Mouse (Mus musculus) right cerebral cortex, postnatal 36 days (tissue): ENCODE results near the gene A930033H14Rik.

Experiments
- DNase-seq, 2 experiments: peaks; one replicate each; pipeline ENCODE4 v3.0.0; 2022; ENCODE audit warnings: low spot score in 2 of 2, mixed read lengths in 1 of 2

A930033H14Rik gene

DNA sequence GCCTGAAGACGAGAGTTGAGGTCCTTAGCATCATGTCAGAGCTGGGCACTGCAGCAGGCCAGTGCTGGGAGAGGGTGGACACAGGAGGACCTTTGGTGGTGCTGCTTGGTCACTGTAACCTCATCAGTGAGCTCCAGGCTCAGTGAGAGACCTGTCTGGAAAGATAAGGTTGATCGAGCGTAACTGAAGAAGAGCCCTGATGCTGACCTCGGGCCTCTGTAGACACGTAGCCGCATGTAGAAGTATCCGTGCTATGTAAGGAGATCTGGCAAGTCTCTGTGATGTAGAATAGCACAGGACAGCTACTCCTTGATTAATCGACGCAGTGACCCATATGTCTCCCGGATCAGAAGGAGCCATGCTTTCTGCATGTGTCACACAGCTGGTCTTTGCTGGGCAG lies 19.2 kb downstream of the A930033H14Rik start:
- DNase-seq: no peak

DNA sequence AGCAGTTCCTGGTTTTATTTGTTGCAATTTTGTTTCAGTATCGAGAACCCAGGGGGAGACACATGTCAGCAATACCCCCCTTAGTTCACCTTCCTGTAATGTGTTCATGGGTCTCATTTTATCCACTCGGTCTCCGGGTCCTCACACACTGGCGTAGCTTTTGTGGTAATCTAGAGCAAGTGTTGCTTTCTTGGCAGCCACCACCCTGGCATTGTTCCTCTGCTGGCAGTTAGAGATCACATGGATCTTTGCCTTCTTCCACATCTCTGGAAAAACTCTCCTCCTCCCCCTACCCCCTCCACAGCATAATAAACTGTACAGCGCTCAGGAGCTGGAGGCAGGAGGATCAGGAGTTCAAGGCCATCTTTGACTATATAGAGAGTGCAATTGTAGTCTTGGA lies 20.6 kb downstream of the A930033H14Rik start:
- no peak for DNase-seq

DNA sequence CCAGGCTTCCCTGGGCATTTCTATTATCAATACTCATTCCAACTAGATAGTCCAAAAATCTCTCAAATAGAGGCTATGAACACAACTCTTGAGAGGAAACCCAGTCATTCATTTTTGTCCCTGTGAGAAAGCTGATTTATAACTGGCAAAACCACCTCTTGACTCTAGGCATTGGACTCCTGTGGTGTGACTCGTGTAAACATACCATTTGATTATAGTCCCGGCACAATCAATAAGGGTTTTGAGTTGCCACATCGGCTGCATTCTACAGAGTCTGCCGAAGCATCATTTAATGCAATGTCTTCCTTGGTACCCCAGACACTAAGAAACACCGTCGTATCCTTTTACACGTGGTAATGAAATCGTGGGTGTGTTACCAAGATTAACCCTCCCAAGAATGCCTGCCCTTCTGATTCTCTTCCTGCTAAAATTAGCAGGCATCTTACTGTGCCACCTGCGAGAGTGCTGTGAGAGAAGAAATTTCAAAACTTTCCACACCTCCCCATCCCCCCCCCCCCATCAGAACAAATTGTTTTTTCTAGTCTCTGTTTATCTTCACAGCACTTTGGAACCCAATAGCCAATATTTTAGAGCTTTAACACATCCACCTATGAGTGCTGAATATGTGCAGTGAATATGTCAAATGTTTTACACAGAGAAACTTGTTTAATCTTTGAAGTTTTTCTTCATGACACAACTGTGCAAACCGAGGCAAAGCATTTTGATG lies 22.3 kb downstream of the A930033H14Rik start:
- no peak for DNase-seq

DNA sequence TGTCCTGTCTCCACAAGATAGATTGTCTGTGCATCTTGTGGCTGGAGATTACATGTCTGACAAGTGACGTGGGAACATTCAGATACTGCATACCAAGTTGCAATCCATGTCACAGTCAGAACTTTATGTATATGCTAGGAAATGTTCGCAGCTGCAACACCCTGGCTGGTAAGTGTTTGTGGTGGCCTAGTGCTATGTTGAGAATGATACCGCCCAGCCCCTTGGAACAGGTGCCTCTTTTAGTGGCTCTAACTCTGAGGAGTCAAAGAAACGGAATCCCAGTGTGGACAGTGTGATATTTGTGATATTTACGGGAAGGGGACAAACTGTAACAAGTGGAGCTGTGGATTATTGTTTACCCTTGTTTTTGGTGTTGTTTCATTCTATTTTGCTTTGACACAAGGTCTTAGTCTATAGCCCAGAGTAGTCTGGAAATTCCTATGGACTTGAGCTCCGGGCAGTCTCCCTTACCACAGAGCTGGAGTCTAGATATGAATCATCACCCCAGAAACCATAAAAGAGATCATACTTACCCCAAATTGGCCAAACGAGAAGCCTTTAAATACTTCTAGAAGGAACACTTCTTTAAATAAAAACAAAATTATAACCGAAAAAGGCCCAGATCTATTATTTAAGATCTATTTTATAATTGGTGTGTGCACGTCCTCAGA lies 25.0 kb downstream of the A930033H14Rik start:
- DNase-seq: no peak

DNA sequence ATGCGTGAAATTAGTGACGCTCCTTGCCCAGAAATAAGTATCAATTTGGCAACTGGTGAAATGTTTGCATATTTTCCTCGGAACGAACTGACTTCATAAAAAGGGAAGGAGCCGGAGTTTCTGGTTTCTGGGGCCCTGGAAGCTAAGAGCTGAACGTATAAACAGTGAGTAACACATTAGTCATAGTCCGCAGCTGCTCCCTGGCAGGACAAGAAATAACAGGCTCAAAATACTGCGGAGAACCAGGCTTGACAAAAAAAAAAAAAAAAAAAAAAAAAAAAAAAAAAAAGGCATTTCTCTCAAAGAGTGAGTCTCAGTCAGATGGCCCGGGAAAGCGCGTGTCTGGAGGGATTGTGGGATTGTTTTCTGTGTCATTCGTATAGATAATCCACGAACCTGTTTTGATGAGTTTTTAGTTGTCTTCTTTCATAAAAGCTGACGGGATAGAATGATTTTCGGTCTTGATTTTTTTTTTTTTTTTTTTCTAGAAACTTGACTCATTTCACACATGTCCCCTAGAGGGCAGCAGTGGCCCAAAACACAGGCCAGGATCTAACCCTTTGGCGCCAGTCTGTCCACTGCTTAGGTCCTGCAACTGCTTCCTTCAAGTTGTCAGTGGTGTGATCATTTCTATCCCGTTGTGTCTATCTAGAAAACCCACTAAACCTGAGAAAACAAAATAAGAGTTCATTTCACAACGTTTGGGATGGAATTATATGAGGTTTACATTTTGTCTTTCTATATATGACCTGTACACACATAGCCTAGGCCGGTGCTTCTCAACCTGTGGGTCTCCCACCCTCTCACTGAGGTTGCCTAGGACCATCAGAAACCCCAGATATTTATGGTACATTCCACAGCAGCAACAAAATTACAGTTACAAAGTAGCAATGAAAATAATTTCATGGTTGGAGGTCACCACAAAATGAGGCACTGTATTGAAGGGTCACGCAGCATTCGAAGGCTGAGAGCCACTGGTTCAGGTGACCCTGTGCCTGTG lies 26.7 kb downstream of the A930033H14Rik start:
- peak; percentile 44 to 66 for DNase-seq

DNA sequence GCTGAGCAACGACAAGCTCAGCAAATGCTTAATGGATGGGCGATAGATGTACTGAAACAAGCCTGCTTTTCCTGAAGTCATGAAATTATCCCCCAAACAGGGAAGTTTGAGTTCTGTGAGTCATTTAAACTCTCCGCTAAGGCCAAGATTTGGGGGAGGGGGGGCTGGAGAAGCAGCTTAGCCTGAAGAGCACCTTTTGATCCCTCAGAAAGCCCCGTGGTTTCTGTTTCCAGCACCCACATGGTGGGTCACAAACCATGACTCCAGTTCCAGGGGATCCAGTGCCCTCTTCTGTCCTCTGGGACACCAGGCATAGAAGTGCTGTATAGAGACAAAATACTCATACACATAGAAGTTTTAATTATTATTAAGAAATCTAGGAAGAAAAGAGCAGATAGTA lies 27.5 kb downstream of the A930033H14Rik start:
- no peak for DNase-seq

DNA sequence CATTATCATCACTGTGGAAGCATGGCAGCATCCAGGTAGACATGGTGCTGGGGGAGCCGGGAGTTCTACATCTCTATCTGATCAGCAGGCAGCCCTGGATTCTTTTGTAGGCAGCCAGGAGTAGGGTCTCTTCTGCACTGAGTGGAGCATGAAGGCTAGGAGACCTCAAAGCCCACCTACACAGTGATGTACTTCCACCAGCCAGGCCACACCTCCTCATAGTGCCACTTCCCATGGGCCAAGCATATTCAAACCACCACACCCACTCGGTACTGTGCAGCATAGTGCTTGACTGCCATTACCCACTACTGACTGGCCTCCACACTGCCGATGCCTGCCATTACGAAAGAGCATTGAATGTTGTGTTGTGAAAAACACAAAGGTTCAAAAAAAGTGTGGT lies 28.0 kb downstream of the A930033H14Rik start:
- DNase-seq: no peak

DNA sequence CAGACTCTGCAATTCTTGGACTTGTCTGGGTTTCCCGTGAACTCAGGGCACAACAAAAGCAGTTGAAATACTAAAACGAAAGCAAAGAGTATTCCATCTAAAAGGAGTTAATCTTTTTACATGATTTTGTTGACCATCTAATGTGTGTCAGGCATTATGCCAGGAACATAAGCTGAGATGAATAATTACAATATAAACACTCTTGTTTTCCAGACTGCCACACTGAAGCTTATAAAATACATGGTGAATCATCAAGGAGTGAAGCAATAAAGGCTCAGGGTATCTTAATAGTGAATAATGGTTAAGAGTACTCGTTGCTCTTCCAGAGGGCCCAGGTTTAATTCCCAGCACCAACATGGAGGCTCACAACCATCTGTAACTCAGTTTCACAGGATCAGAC lies 31.9 kb downstream of the A930033H14Rik start:
- DNase-seq: no peak

DNA sequence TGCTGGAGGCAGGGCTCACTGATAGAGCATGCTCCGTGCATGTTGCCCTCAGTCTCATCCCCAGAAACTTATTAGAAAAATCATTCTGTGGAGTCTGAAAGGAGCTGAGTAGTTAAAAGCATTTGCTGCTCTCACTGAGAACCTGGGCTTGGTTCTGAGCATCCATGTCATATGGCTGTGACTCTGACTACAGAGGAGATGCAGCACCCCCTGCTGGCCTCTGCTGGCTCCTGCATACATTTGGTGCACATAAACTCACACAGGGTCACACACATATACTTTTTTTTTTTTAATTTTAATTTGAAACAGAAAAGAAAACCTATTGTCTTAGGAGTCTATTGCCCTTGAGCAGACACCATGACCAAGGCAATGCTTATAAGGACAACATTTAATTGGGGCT lies 33.6 kb downstream of the A930033H14Rik start:
- no peak for DNase-seq

DNA sequence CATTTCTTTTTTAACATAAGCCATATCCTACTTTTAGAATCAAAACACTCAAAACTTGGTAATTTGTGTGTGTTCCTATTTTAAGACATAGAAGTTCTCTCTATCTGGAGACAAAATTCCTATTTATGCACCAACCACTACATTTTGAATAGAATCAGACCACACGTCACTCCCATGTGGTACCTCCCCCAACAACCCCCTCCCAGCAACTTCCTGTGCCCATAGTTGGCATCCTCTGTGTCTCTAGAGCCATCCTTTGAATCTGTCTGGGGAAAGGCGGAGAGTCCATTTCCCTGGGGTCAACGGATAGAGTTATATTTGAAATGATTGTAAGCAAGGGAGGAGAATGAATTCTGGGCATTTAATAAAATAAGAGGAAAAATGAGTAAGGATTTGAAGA lies 36.8 kb downstream of the A930033H14Rik start:
- DNase-seq: no peak

DNA sequence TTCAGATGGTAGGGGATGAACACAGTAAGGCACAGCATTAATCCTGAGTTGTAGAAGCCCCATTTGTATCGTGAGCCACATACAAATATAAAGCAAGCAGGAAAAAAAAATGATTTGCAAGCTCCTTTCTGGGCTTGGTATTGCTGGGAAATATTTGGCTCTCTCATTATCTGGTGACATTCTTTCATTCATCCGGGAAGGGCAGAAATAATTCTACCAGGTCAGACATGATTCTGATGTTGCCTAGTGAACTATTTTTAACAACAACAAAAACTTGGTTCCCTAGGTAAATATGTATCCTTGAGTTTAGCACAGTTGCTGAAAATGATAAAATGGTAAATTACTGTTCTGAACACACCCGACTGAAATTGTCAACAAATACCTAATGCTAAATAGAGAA lies 40.5 kb downstream of the A930033H14Rik start:
- no peak for DNase-seq

DNA sequence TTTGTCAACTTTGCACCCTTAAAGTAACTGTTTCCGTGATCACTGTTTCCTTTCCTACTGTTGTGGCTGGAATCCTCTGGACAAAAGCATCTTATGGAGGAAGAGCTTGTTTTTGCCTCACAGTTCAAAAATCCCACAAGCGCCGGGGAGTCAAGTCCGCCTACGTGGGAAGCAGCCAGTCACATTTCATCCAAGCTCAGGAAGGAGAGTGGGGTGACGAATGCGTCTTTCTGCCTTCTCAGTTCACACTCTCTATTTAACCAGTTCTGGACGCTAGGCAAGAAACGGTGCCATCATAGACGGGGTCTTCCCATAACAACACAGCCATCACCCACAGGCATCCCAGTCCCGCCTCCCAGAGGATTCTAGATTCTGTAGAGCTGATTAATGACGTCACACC lies 46.4 kb downstream of the A930033H14Rik start:
- no peak for DNase-seq

DNA sequence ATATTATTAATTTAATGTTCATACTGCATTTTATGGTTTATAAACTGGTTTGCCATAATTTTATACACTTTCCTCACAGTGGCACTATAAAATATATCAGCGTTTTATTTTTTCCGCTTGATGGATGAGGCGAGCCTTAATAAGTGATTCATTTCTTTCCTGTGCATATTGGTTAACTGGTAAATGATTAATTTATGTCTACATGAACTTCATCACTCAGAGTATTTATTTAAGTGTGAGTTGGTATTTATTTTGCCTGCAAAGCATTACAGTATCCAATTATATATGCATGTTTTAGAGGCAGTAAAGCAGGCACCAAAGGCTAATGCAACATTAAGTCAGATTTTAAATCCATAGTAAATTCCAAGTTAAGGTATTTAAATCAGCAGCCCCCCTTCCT lies 47.1 kb downstream of the A930033H14Rik start:
- no peak for DNase-seq

DNA sequence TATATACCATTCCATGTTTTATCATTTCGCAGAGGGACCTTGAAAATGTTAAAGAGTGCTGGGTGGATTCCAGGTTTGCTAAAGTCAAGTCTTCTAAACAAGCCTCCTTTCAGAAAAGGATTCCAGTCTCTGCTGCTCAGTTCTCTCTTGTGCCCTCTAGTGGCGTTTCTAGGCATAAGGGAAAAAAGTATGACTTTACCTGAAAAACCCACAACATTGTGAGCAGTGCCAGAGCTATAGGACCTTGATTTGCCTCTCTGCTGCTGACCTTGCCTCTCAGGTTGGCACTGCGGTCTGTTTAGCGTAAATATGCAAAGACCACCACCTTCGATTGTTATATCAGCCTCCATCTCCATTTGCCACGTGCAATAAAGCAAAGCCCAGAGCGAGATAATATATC lies 47.8 kb downstream of the A930033H14Rik start:
- no peak for DNase-seq

DNA sequence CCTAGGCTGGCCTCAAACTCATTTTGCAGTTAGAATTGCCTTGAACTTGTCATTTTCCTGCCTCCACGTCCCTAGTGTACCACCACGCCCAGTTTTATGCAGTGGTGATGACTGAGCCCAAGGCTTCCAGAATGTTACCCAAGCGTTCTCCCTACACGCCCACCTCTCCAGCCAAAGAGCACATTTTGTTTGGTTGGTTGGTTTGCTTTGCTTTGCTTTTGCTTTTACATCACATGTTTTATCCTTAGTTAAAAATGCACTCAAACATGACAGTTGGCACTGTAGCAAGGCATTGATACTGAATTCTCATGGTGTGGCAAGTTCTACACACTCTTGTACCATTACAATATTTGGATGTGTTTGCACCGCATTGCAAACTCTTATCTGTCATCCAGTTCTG lies 49.7 kb downstream of the A930033H14Rik start:
- no peak for DNase-seq

DNA sequence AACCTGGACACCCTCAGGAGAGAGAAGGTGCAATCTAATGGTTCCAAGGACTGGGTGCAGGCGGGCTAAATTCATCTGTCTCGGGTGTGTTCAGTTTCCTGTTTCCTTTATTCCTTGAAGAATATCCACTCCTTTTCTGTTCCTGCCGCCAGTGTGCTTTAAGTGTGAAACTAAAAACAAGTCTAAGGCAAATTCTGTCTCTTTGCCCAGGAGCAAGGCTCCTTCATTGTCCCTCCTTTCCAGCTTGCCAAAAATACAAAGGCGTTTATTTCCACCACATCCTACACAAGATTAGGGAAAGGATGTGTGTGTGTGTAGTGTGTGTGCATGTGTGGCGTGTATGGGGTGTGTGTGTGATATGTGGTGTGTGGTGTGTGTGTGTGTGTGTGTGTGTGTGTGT lies 50.3 kb downstream of the A930033H14Rik start:
- DNase-seq: no peak

DNA sequence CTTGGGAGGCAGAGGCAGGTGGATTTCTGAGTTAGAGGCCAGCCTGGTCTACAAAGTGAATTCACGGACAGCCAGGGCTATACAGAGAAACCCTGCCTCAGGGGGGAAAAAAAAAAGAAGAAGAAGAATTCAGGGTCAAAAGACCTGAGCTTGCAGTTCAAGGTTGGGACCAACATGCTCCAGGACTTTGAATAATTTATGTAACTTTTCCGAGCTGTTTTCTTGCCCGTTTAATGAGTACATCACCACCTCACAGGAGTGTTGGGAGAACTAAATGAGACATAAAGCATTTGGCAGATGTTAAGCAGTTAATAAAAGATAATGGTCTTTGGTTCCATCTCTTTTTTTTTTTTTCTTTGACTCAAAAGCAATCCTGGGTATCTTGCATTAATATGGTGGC lies 51.4 kb downstream of the A930033H14Rik start:
- DNase-seq: no peak

DNA sequence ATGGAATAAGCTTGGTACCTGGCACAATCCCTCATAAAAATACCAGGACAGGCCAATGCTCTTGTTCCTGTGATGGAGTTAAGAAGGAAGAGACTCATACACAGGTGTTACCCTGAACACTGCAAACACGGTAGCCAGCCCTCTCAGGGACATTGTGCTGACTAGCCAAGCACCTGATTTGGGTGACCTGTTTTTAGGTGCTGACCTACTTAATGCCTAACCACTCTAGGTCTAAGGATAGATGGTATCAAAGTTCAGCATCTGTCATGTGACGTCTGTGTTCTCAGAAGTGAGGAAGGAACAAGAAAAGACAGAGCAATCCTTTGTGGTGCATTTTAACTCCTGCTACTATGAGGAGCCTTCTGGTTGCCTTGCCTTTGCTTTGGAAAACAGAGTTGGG lies 52.0 kb downstream of the A930033H14Rik start:
- DNase-seq: no peak
